In the genomic region with DNA sequence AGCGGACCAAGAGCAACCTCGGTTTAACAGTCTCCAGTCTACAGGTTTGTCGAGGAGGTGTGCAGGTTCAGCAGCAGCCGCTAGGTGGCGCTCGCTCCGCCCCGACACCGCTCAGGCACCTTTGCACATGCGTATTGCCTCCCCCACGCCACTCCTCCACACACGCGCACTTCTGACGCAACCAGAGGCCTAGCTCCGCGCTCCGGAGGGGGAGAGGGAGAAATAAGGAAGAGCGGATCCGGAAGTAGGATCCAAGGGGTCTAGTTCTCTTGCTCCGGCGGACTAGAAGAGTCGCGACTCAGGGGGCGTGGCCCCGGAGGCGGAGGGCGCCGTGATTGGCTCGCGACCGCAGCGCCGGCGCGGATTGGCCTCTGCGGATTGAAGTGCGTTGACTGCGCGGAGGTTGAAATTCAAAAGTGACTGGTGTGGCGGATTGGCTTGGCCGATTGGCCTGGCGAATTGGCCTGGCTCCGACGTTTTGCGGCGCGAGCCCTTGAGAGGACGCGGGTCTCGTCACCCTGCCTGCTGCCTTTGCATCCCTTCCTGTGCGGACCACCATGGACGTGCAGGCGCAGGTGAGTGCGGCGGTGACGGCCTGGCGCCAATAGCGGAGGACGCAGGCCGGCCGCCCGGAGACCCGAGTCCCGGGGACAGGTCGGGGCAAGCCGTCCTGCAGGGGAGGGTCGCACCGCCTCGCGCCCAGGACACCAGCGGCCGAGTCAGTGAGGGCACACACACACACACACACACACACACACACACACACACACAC, we compare ENCODE assay signal across 8 mouse cellular contexts. TPM values are rescaled to one million over a fixed set of nuclear protein-coding genes. Genes with fewer than 3 reads are reported as not detected.
DNase-seq lines count a peak whose midpoint lies in the region; ATAC-seq and TF ChIP-seq lines count a peak whose summit lies in the region.

A gene (plus strand): TSS at position 381 of the 772 bp plus-strand sequence.

- peak within 1 kb of the TSS; percentile 66 for H3K9ac ChIP-seq in heart, embryonic 15.5 days
- H3K9ac ChIP-seq in liver, embryonic 14.5 days (replicated peaks): peak within 1 kb of the TSS; percentile 87
- H3K9ac ChIP-seq in neural tube, embryonic 11.5 days (ENCODE audit: low read length): peak within 1 kb of the TSS; percentile 65
- H3K9ac ChIP-seq in stomach, postnatal 0 days (ENCODE audit: low read length): peak within 1 kb of the TSS; percentile 64

- peak; percentile 99 for ATAC-seq in heart, embryonic 15.5 days (replicated peaks; ENCODE audit: insufficient number of reproducible peaks, insufficient read depth, low FRiP score, low read depth)
- peak; percentile 94 for ATAC-seq in liver, embryonic 14.5 days (ENCODE audit: insufficient read depth)
- ATAC-seq in neural tube, embryonic 11.5 days (ENCODE audit: insufficient read depth, low FRiP score, low TSS enrichment): peak; percentile 96
- peak; percentile 100 for ATAC-seq in stomach, postnatal 0 days (ENCODE audit: low FRiP score, low TSS enrichment)

- TF ChIP-seq CTCF in liver, embryonic 14.5 days (IDR thresholded peaks at IDR 0.05; ENCODE audit: low read depth): peak; percentile 100
- TF ChIP-seq CTCF in stomach, postnatal 0 days (IDR thresholded peaks at IDR 0.05; ENCODE audit: low read depth): peak; percentile 100

- H3K27me3 ChIP-seq in forebrain, embryonic 10.5 days (ENCODE audit: poor library complexity, severe bottlenecking): no peaks in the 10 kb centered on the region
- no peaks in the 10 kb centered on the region for H3K27me3 ChIP-seq in heart, embryonic 15.5 days
- H3K27me3 ChIP-seq in liver, embryonic 14.5 days (ENCODE audit: control insufficient read depth, insufficient read depth, low read length): no peaks in the 10 kb centered on the region
- H3K27me3 ChIP-seq in neural tube, embryonic 11.5 days (ENCODE audit: control insufficient read depth, insufficient read depth, low read length): no peaks in the 10 kb centered on the region
- H3K27me3 ChIP-seq in stomach, postnatal 0 days (ENCODE audit: control insufficient read depth, insufficient read depth, low read length): no peaks in the 10 kb centered on the region

- H3K27ac ChIP-seq in forebrain, embryonic 10.5 days: peak within 1 kb of the TSS; percentile 93
- H3K27ac ChIP-seq in heart, embryonic 15.5 days: peak within 1 kb of the TSS; percentile 68
- peak within 1 kb of the TSS; percentile 47 for H3K27ac ChIP-seq in liver, embryonic 14.5 days
- peak within 1 kb of the TSS; percentile 27; the same call in 1 of the 2 replicates for H3K27ac ChIP-seq in neural tube, embryonic 11.5 days (ENCODE audit: low read depth, low read length)
- H3K27ac ChIP-seq in stomach, postnatal 0 days (replicated peaks): no peak within 1 kb of the TSS

- no peaks in the 10 kb centered on the region for H3K9me3 ChIP-seq in forebrain, embryonic 10.5 days
- H3K9me3 ChIP-seq in heart, embryonic 15.5 days (replicated peaks): no peaks in the 10 kb centered on the region
- no peaks in the 10 kb centered on the region for H3K9me3 ChIP-seq in liver, embryonic 14.5 days (ENCODE audit: control insufficient read depth, low read length)
- no peaks in the 10 kb centered on the region for H3K9me3 ChIP-seq in neural tube, embryonic 11.5 days (ENCODE audit: control insufficient read depth, low read length)
- no peaks in the 10 kb centered on the region for H3K9me3 ChIP-seq in stomach, postnatal 0 days (ENCODE audit: control insufficient read depth, low read length)

- peak; percentile 99 to 100 for DNase-seq in CD8-positive naive resting alpha-beta T cell, adult 2 months (ENCODE audit: low read depth in 2 of 2, low spot score in 2 of 2)
- peak; percentile 99 for DNase-seq in c-Kit-positive CD71-negative TER-119-negative erythroid progenitor cells, embryonic 14.5 days (ENCODE audit: low read depth)
- DNase-seq in forebrain, embryonic 10.5 days (ENCODE audit: extremely low spot score, low spot score): peak; percentile 100
- peak; percentile 99 for DNase-seq in kidney, postnatal 25 days
- peak; percentile 97 to 98 (median 98) for DNase-seq in liver, embryonic 14.5 days (ENCODE audit: low read depth in 3 of 3, low spot score in 3 of 3)
- peak; percentile 100 for DNase-seq in neural tube, embryonic 11.5 days (ENCODE audit: low spot score)
- peak; percentile 100 for DNase-seq in stomach, postnatal 0 days (ENCODE audit: low spot score)

- under 1% methylated on average over 64 of the region's 72 CpGs for WGBS in forebrain, embryonic 10.5 days
- WGBS in heart, embryonic 15.5 days: under 1% methylated on average over 66 of the region's 72 CpGs
- WGBS in liver, embryonic 14.5 days (ENCODE audit: insufficient replicate concordance): under 1% methylated on average over 72 of the region's 72 CpGs
- under 1% methylated on average over 69 of the region's 72 CpGs for WGBS in neural tube, embryonic 11.5 days
- under 1% methylated on average over 68 of the region's 72 CpGs for WGBS in stomach, postnatal 0 days

- H3K36me3 ChIP-seq in forebrain, embryonic 10.5 days (replicated peaks): peaks cover 25% of the 10 kb centered on the region
- H3K36me3 ChIP-seq in heart, embryonic 15.5 days: peaks cover 9% of the 10 kb centered on the region; the same call in 1 of the 2 replicates
- peaks cover 16% of the 10 kb centered on the region for H3K36me3 ChIP-seq in liver, embryonic 14.5 days (replicated peaks; ENCODE audit: control insufficient read depth, insufficient read depth, low read depth)
- no peaks in the 10 kb centered on the region for H3K36me3 ChIP-seq in neural tube, embryonic 11.5 days (ENCODE audit: control insufficient read depth, insufficient read depth, low read length)
- H3K36me3 ChIP-seq in stomach, postnatal 0 days (ENCODE audit: control insufficient read depth, insufficient read depth, low read length): no peaks in the 10 kb centered on the region

- peak within 1 kb of the TSS; percentile 69 for H3K4me2 ChIP-seq in heart, embryonic 15.5 days
- H3K4me2 ChIP-seq in liver, embryonic 14.5 days (ENCODE audit: low read depth): peak within 1 kb of the TSS; percentile 84
- H3K4me2 ChIP-seq in neural tube, embryonic 11.5 days (ENCODE audit: low read depth): peak within 1 kb of the TSS; percentile 59
- H3K4me2 ChIP-seq in stomach, postnatal 0 days (replicated peaks; ENCODE audit: low read depth): peak within 1 kb of the TSS; percentile 60

- peaks cover 12% of the 10 kb centered on the region for H3K4me1 ChIP-seq in forebrain, embryonic 10.5 days
- H3K4me1 ChIP-seq in heart, embryonic 15.5 days (replicated peaks): peaks cover 14% of the 10 kb centered on the region
- H3K4me1 ChIP-seq in liver, embryonic 14.5 days (replicated peaks; ENCODE audit: control insufficient read depth in 2 of 2, insufficient read depth in 2 of 2, low read length in 1 of 2): peaks cover 9% of the 10 kb centered on the region in 2 experiments; a peak in 3 of 4 replicates
- H3K4me1 ChIP-seq in neural tube, embryonic 11.5 days (ENCODE audit: control insufficient read depth, insufficient read depth, low read length): peaks cover 3% of the 10 kb centered on the region; the same call in 1 of the 2 replicates
- no peaks in the 10 kb centered on the region for H3K4me1 ChIP-seq in stomach, postnatal 0 days (replicated peaks; ENCODE audit: control insufficient read depth, insufficient read depth)

- H3K4me3 ChIP-seq in forebrain, embryonic 10.5 days: peak within 1 kb of the TSS; percentile 81
- H3K4me3 ChIP-seq in heart, embryonic 15.5 days: peak within 1 kb of the TSS; percentile 67
- H3K4me3 ChIP-seq in liver, embryonic 14.5 days (ENCODE audit: insufficient read depth in 1 of 2, low read depth in 2 of 2, low read length in 2 of 2): peak within 1 kb of the TSS; percentile 63 to 89
- H3K4me3 ChIP-seq in neural tube, embryonic 11.5 days (ENCODE audit: low read depth, low read length): peak within 1 kb of the TSS; percentile 63
- H3K4me3 ChIP-seq in stomach, postnatal 0 days (ENCODE audit: low read depth, low read length): peak within 1 kb of the TSS; percentile 59

- no peak; the same call in 1 of the 2 replicates for TF ChIP-seq EP300 in liver, embryonic 14.5 days (IDR thresholded peaks at IDR 0.05; ENCODE audit: low read depth)
- no peak for TF ChIP-seq EP300 in stomach, postnatal 0 days (optimal IDR thresholded peaks at IDR 0.05)

RNA-seq across cellular contexts. Expression of the gene that starts here (rescaled TPM):
- 11.7 and 12.5 TPM in 2 replicates for polyA plus RNA-seq in forebrain, embryonic 10.5 days (2016; fragmentation: Nextera tagmentation; extraction: Ambion mirVana)
- 5.3 and 7.4 TPM in 2 replicates for polyA plus RNA-seq in heart, embryonic 15.5 days (2015; fragmentation: Nextera tagmentation; extraction: Ambion mirVana)
- 12.2 and 13.8 TPM in 2 replicates for polyA plus RNA-seq in liver, embryonic 14.5 days (2012; rRNA removed)
- polyA plus RNA-seq in liver, embryonic 14.5 days (2014; fragmentation: Nextera tagmentation; extraction: Ambion mirVana): 2.7 and 3.3 TPM in 2 replicates
- polyA plus RNA-seq in neural tube, embryonic 11.5 days (2014; fragmentation: Nextera tagmentation; extraction: Ambion mirVana): 5.6 and 5.8 TPM in 2 replicates
- polyA plus RNA-seq in stomach, postnatal 0 days (2015; fragmentation: Nextera tagmentation; extraction: Ambion mirVana): 1.5 and 1.6 TPM in 2 replicates
